Mouse (Mus musculus): Measurements from ENCODE around the gene Dlg1.
"Not testable (repeated sequence)": the region's sequence is repeated elsewhere in the genome, so short reads cannot be mapped to it uniquely, and the experiment has no call there.

Dlg1 gene

GRCm38 (mm10) chr16:31657502-31657901 is 5.7 kb upstream of the Dlg1 start:
- DNase-seq = no peak

GRCm38 (mm10) chr16:31658539-31659334 is 4.5 kb upstream of the Dlg1 start:
- DNase-seq = peak; percentile 71

- no peak for DNase-seq
Measured at GRCm38 (mm10) chr16:31659453-31659852, 3.8 kb upstream of the Dlg1 start.

DNA sequence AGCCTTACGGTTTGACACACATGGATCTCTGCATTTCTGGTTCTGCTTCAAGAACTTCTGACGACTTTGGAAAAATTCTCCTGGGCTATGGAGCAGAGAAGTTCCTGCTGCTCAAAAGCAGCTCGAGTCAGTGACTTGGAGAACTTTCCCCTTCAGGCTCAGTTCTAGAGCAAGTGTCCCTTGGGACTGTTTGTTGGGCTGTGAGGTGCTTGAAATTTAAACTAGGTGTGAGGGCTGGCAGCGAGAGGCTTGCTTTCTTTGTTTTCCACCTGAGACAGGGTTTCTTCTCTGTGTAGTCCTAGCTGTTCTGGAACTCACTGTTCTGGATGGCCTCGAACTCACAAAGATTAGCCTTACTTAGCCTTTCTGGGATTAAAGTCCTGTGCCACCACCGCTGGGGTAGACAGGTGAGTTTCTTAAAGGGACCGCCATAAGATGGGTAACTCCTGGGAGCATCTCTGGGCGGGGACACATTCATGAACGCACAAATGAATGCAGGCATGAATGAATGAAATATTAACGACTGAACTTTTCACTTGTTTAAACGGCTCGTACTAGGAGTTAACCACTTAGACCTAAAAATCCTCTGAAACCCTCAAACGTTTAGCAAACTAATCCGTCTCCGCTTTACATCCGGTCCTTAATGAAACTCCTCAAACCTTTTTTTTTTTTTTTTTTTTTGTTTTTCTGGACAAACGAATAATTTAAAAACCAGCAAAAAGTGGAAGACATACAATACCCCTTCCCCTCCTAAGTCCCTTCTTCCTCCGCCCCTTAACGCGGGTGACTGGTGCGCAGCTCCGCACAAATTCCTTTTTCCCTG is 476 bp upstream of the Dlg1 start:
- DNase-seq = no peak

DNA sequence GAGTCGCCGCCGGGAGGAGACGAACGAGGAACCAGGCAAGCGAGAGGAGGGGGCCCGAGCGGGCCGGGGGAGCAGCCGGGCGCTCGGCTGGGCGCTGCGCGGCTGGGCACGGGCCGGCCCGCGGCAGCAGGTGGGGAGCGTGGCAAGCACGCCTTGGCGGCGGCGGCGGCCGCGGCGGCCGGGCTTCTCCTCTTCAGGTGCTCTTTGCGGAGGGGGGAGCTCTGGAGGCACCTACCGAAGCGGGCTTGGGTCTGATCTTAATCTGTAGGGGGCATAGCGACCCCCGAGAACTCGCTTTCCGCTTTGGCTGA is 999 bp downstream of the Dlg1 start:
- DNase-seq = no peak

DNA sequence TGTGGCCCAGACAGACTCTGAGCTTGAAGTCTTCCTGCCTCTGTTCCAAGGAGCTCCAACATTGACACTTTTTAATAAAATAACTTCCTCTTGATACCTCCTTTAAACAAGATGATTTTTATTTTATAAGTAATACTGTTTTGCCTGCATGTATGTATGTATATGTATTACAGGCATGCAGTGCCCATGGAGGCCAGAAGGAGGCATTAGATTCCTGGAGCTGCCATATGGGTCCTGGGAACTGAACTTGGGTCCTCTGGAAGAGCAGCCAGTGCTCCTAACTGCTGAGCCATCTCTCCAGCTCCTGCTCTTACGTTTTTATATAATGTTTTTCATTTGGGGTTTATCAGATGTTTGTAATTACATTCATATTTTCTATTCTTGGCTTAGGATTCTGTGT is 9.0 kb downstream of the Dlg1 start:
- DNase-seq = no peak

DNA sequence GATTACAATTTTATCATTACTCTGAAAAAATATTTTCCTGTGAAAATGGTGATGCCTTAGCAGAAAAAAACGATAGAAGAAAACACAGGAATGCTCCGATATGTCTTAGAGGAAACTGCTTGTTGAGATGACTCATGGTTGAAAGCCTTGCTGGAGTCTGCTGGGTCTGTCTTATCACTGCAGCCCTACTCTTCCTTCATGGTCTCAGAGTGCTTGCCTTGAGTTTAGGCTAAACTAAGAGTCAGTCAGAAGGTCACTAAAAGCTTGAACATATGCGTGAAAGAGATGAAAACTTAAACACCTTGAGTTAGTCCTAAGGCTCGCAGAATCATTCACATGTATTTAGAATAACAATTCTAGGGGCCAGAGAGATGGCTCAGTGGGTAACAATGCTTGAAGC is 14.2 kb downstream of the Dlg1 start:
- DNase-seq = no peak

- no peak for DNase-seq
Measured at GRCm38 (mm10) chr16:31682291-31682690, 19.0 kb downstream of the Dlg1 start.

GRCm38 (mm10) chr16:31683670-31684430 is 20.6 kb downstream of the Dlg1 start:
- no peak for DNase-seq

DNA sequence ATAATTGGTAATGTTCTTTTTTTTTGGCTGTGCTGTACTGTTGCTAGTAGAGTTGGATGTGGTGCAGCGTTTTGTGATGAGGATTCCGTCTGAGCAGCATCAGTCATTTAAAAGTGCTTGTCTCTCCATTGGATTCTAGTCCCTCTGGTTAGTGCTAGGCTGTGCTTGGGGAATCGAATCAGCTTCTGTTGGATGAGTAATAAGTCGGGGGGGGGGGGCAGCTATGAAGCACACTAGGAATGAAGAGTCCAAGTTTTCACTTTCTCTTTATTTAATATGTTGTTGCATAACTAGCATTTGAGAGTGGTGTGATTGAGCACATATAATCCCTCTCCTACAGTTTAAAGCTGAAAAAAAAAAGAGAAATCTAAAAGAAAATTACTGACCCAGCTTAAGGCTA is 21.5 kb downstream of the Dlg1 start:
- no peak for DNase-seq

GRCm38 (mm10) chr16:31687766-31688165 is 24.5 kb downstream of the Dlg1 start:
- no peak for DNase-seq

GRCm38 (mm10) chr16:31695286-31696020 is 32.2 kb downstream of the Dlg1 start:
- DNase-seq = peak; percentile 39

DNA sequence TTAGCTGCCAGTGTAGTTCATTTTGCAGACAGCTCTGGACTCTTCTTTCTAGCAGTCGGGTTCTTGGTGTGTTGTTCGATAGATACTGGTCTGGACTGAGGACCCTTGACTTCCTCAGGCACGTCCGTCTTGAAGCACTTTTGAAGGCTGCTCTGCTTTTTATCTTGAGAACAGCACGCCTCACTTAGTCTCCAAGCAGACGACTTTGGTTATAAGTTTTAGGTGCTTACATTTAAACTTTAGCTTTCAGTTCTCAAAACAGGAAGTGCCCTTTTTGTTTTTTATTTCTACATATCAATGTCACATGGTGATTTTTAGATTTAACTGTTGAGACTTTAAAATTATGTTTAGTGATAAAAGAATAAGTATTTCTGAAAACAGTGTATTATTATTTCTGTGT is 33.1 kb downstream of the Dlg1 start:
- peak; percentile 29 for DNase-seq

DNA sequence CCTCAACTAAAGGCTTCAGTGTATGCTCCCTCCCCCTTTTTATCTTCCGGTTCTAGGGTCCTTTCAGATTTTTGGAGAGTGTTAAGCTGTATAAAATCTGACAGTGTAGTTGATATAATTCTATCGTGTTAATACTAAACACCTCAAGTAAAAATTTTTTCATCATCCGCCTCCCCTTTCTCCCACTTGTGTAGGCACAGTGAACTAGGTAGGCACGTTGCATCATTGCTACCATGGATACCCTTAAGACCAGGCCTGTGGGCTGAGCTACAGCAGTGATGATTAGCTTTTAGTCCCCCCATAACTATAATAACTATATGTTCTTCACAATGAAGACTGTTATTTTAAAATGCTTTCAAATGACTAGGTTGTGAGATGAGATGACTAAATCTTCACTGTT is 34.1 kb downstream of the Dlg1 start:
- DNase-seq = no peak

DNA sequence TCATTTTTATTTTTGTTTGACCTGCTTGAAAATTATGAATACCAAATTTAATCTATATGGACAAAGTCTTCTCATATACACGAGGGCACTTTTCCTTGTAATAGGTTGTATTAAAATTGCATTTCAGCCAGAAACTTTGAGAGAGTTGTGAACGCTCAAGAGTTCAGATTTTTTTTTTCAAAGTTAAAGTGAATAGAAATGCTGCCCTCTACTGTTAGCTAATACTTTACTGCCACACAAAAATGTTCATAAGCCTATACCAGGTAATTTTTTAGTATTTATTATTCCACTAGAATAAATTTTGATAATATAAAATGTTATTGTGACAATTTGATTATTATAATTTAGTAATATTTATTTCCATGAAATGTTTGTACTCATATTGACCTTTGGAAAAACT is 42.0 kb downstream of the Dlg1 start:
- DNase-seq = no peak

GRCm38 (mm10) chr16:31705904-31706303 is 42.7 kb downstream of the Dlg1 start:
- no peak for DNase-seq

- no peak for DNase-seq
Measured at GRCm38 (mm10) chr16:31707326-31707725, 44.1 kb downstream of the Dlg1 start.

DNA sequence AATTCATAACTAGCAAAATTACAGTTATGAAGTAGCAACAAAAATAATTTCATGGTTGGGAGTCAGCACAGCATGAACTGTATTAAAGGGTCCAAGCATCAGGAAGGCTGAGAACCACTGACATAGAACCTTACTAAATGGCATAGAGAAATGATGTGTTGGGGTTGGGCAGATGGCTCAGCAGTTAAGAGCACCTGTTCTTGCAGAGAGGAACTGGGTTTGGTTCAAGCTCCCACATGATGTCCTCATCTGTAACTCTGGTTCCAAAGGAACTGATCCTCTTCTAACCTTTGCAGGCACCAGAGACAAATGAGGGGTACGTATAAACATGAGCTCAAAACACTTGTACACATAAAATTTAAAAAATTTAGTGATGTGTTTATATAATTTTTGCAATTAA is 59.7 kb downstream of the Dlg1 start:
- DNase-seq = no peak

DNA sequence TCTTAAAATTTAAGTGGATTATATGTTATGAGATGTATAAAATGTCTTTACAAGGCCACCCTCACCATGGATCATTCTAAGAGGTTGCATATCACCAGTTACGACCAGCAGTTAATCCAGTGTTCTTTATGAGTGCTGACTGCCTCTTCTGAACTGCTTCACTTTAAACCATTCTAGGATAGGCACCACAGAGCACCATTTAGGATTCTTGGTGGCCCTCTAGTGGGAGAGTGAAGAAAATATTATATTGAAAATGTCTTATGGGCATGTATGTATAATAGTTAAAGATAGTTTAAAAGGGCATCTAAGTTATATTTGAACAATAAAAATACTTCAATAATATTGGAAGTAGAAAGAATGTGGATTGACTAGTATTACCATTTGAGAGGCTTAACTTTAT is 60.9 kb downstream of the Dlg1 start:
- DNase-seq = no peak

DNA sequence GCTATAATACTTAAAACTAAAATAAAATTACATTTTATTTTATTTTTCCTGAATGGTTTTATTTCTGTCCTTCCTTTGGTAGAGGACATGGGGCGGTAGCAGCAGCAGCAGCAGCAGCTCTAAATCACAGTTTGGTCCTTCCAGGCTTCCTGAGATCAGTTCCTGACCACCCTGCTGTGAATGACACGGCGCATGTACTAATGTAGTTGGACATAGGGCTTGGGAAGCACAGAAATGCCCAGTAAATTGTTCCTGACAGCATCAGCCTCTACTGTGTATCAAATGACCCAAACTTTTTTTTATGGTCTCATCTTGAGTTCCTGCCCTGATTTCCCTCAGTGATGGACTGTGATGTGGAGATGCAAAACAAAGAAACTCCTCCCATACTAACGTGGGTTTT is 61.6 kb downstream of the Dlg1 start:
- DNase-seq = no peak

DNA sequence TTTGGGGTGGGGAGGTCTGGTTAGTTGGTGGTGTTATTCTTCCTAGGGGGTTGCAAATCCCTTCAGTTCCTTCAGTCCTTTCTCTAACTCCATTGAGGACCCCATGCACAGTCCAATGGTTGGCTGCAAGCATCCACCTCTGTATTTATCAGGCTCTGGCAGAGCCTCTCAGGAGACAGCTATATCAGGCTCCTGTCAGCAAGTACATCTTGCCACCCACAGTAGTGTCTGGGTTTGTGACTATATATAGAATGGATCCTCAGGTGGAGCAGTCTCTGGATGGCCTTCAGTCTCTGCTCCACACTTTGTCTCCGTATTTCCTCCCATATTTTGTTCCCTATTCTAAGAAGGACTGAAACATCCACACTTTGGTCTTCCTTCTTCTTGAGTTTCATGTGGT is 67.7 kb downstream of the Dlg1 start:
- DNase-seq = not testable (repeated sequence)

- DNase-seq = no peak
Measured at GRCm38 (mm10) chr16:31737081-31737480, 73.8 kb downstream of the Dlg1 start.

- no peak for DNase-seq
Measured at GRCm38 (mm10) chr16:31737761-31738160, 74.5 kb downstream of the Dlg1 start.
